Mouse (Mus musculus): ENCODE results near the gene Csnk2a1. TPM values are rescaled to one million over a fixed set of nuclear protein-coding genes. Genes with fewer than 3 reads are reported as not detected.

The Csnk2a1 gene
- total and polyA plus RNA-seq, 3 experiments = 16.4 to 190 (median 187) TPM

DNA sequence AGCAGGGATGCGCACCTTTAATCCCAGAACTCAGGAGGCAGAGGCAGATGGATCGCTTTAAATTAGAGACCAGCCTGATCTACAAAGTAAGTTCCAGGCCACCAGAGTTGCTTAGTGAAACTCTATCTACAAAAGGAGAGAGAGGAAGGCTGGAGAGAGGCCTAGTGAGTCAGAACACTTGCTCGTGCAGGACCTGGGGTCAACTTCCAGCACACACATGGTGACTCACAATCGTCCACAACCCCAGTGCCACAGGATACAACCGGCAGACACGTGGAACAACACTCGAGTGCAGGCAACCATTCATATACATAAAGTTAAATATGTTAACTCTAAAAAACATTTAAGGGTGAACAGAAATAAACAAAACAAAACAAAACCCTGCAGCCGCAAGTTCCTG is 100.0 kb downstream of the Csnk2a1 start:
- DNase-seq (ENCODE audit: low spot score) (no peak), ATAC-seq (ENCODE audit: extremely low read depth, insufficient number of reproducible peaks, low FRiP score, poor library complexity, severe bottlenecking) (no peak)
- H3K27me3 ChIP-seq (ENCODE audit: insufficient read depth, low read length) = no peaks in the 10 kb centered on the region
- TF ChIP-seq GATA1 (IDR thresholded peaks at IDR 0.05; ENCODE audit: borderline replicate concordance, low read length) (no peak), CTCF (IDR thresholded peaks at IDR 0.05; ENCODE audit: low read depth, low read length) (no peak), TAL1 (conservative IDR thresholded peaks at IDR 0.05; ENCODE audit: low read depth, low read length) (no peak), POLR2AphosphoS5 (IDR thresholded peaks at IDR 0.05; ENCODE audit: insufficient replicate concordance, low read depth, low read length) (no peak), GATA2 (IDR thresholded peaks at IDR 0.05; ENCODE audit: borderline replicate concordance, low read depth, low read length) (no peak)
- peaks cover 94% of the 10 kb centered on the region for H3K36me3 ChIP-seq (replicated peaks)
- H3K9me3 ChIP-seq (replicated peaks) = no peaks in the 10 kb centered on the region
- H3K4me1 ChIP-seq (ENCODE audit: insufficient read depth, low read depth, low read length) = peaks cover 67% of the 10 kb centered on the region
- no peak overlapping the region for H3K4me3 ChIP-seq (ENCODE audit: low read depth, low read length)

DNA sequence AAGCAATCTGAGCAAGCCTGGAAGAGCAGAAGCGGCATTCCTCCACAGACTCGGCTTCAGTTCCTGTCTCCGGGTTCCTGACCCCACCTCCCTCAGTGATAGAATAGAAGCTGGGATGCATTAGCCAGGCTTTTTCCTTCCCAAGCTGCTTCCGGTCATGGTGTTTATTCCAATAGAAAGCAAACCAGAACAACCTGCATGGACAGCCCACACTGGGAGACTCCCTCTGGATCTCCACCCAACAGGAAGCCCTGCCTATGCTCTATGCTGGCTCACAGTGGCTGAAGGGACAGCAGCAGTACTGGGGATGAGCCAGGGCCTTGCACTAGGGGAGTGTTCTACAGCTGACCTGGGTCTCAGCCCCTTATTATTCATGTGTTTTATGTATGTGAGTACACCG is 101.3 kb downstream of the Csnk2a1 start:
- no peaks in the 10 kb centered on the region for H3K27me3 ChIP-seq (ENCODE audit: insufficient read depth, low read length)
- DNase-seq (ENCODE audit: low spot score) (no peak), ATAC-seq (ENCODE audit: extremely low read depth, insufficient number of reproducible peaks, low FRiP score, poor library complexity, severe bottlenecking) (no peak)
- no peaks in the 10 kb centered on the region for H3K9me3 ChIP-seq (replicated peaks)
- H3K36me3 ChIP-seq (replicated peaks) = peaks cover 81% of the 10 kb centered on the region
- H3K4me3 ChIP-seq (ENCODE audit: low read depth, low read length) = no peak overlapping the region
- H3K4me1 ChIP-seq (ENCODE audit: insufficient read depth, low read depth, low read length) = peaks cover 66% of the 10 kb centered on the region
- TF ChIP-seq TAL1 (conservative IDR thresholded peaks at IDR 0.05; ENCODE audit: low read depth, low read length) (no peak), GATA1 (IDR thresholded peaks at IDR 0.05; ENCODE audit: borderline replicate concordance, low read length) (no peak), GATA2 (IDR thresholded peaks at IDR 0.05; ENCODE audit: borderline replicate concordance, low read depth, low read length) (no peak), CTCF (IDR thresholded peaks at IDR 0.05; ENCODE audit: low read depth, low read length) (no peak), POLR2AphosphoS5 (IDR thresholded peaks at IDR 0.05; ENCODE audit: insufficient replicate concordance, low read depth, low read length) (no peak)

DNA sequence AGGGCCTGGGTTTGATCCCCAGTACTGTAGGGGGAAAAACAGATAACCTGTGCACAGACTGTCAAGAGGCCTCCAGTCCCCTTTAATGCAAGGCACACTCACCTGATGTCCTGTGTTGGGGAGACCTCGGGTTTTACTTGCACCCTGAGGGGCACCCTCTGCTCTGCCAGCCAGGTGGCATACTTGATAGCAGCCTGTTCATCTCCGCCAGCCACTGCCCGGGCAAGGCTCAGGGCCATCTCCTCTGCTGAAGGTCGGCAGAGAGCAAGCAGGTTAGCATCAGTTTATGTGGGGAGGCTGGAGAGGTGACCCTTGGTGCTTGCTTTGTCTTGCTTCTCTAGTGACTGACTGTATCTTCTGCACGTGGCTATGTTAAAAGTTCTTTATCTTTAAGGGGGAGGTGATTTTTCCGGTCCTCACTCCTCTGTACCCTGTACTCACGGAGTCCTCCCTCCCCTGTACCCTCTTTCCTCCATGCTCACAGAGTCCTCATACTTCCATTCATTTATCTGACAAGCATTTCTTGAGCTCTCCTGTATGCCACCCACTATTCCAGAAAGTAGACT is 104.3 kb downstream of the Csnk2a1 start:
- no peaks in the 10 kb centered on the region for H3K27me3 ChIP-seq (ENCODE audit: insufficient read depth, low read length)
- no peak for TF ChIP-seq POLR2AphosphoS5 (IDR thresholded peaks at IDR 0.05; ENCODE audit: insufficient replicate concordance, low read depth, low read length)
- no peak for TF ChIP-seq CTCF (IDR thresholded peaks at IDR 0.05; ENCODE audit: low read depth, low read length)
- TF ChIP-seq GATA1 (IDR thresholded peaks at IDR 0.05; ENCODE audit: borderline replicate concordance, low read length) = no peak
- H3K9me3 ChIP-seq (replicated peaks) = no peaks in the 10 kb centered on the region
- DNase-seq (ENCODE audit: low spot score) (no peak), ATAC-seq (ENCODE audit: extremely low read depth, insufficient number of reproducible peaks, low FRiP score, poor library complexity, severe bottlenecking) (no peak)
- peaks cover 75% of the 10 kb centered on the region for H3K4me1 ChIP-seq (ENCODE audit: insufficient read depth, low read depth, low read length)
- H3K4me3 ChIP-seq (ENCODE audit: low read depth, low read length) = peak overlapping the region; percentile 91
- H3K36me3 ChIP-seq (replicated peaks) = peaks cover 53% of the 10 kb centered on the region

Other genes with a start within 250 kb of the Csnk2a1 start
- gene Fam110a, start 246.6 kb upstream of the Csnk2a1 start, total RNA-seq (2014; fragmentation: Nextera tagmentation) = 4.1 and 5.2 TPM in 2 replicates
- gene Fam110a, start 246.6 kb upstream of the Csnk2a1 start, total RNA-seq (2017) = 3.4 and 3.8 TPM in 2 replicates
- 24.7 and 30.5 TPM in 2 replicates for gene Fam110a, start 246.6 kb upstream of the Csnk2a1 start, polyA plus RNA-seq (2012)
- gene Slc52a3, start 230.3 kb upstream of the Csnk2a1 start, total RNA-seq (2014; fragmentation: Nextera tagmentation) = not detected in 2 replicates
- 0.05 TPM in 1 of 2 replicates, not detected in the other for gene Slc52a3, start 230.3 kb upstream of the Csnk2a1 start, total RNA-seq (2017)
- 0.02 TPM in 1 of 2 replicates, not detected in the other for gene Slc52a3, start 230.3 kb upstream of the Csnk2a1 start, polyA plus RNA-seq (2012)
- not detected in 2 replicates for gene Scrt2, start 145.3 kb upstream of the Csnk2a1 start, total RNA-seq (2014; fragmentation: Nextera tagmentation)
- 0.05 TPM in 1 of 2 replicates, not detected in the other for gene Scrt2, start 145.3 kb upstream of the Csnk2a1 start, total RNA-seq (2017)
- not detected in 2 replicates for gene Scrt2, start 145.3 kb upstream of the Csnk2a1 start, polyA plus RNA-seq (2012)
- 2.9 and 5.5 TPM in 2 replicates for gene Srxn1, start 121.3 kb upstream of the Csnk2a1 start, total RNA-seq (2014; fragmentation: Nextera tagmentation)
- gene Srxn1, start 121.3 kb upstream of the Csnk2a1 start, total RNA-seq (2017) = 17.8 and 21.0 TPM in 2 replicates
- gene Srxn1, start 121.3 kb upstream of the Csnk2a1 start, polyA plus RNA-seq (2012) = 2.5 and 4.0 TPM in 2 replicates
- gene Tcf15, start 83.3 kb upstream of the Csnk2a1 start, total RNA-seq (2014; fragmentation: Nextera tagmentation) = not detected in 2 replicates
- not detected in 2 replicates for gene Tcf15, start 83.3 kb upstream of the Csnk2a1 start, total RNA-seq (2017)
- gene Tcf15, start 83.3 kb upstream of the Csnk2a1 start, polyA plus RNA-seq (2012) = not detected in 2 replicates
- gene Tbc1d20, start 67.0 kb downstream of the Csnk2a1 start, total RNA-seq (2014; fragmentation: Nextera tagmentation) = 45.8 and 48.2 TPM in 2 replicates
- gene Tbc1d20, start 67.0 kb downstream of the Csnk2a1 start, total RNA-seq (2017) = 35.8 and 91.8 TPM in 2 replicates
- gene Tbc1d20, start 67.0 kb downstream of the Csnk2a1 start, polyA plus RNA-seq (2012) = 13.8 and 15.7 TPM in 2 replicates
- 123 and 156 TPM in 2 replicates for gene Rbck1, start 105.8 kb downstream of the Csnk2a1 start, total RNA-seq (2014; fragmentation: Nextera tagmentation)
- 59.9 and 71.3 TPM in 2 replicates for gene Rbck1, start 105.8 kb downstream of the Csnk2a1 start, total RNA-seq (2017)
- 232 and 262 TPM in 2 replicates for gene Rbck1, start 105.8 kb downstream of the Csnk2a1 start, polyA plus RNA-seq (2012)
- 24.5 and 25.0 TPM in 2 replicates for gene Trib3, start 117.2 kb downstream of the Csnk2a1 start, total RNA-seq (2014; fragmentation: Nextera tagmentation)
- gene Trib3, start 117.2 kb downstream of the Csnk2a1 start, total RNA-seq (2017) = 1.9 and 2.1 TPM in 2 replicates
- gene Trib3, start 117.2 kb downstream of the Csnk2a1 start, polyA plus RNA-seq (2012) = 17.8 and 24.9 TPM in 2 replicates
- gene Nrsn2, start 149.8 kb downstream of the Csnk2a1 start, total RNA-seq (2014; fragmentation: Nextera tagmentation) = not detected in 2 replicates
- gene Nrsn2, start 149.8 kb downstream of the Csnk2a1 start, total RNA-seq (2017) = 0.17 TPM in 1 of 2 replicates, not detected in the other
- not detected in 2 replicates for gene Nrsn2, start 149.8 kb downstream of the Csnk2a1 start, polyA plus RNA-seq (2012)
- gene Sox12, start 171.2 kb downstream of the Csnk2a1 start, total RNA-seq (2014; fragmentation: Nextera tagmentation) = 29.4 and 34.4 TPM in 2 replicates
- gene Sox12, start 171.2 kb downstream of the Csnk2a1 start, total RNA-seq (2017) = 0.98 and 1.7 TPM in 2 replicates
- gene Sox12, start 171.2 kb downstream of the Csnk2a1 start, polyA plus RNA-seq (2012) = 60.0 and 62.8 TPM in 2 replicates
- gene Zcchc3, start 188.2 kb downstream of the Csnk2a1 start, total RNA-seq (2014; fragmentation: Nextera tagmentation) = 21.1 and 23.7 TPM in 2 replicates
- 12.4 and 12.9 TPM in 2 replicates for gene Zcchc3, start 188.2 kb downstream of the Csnk2a1 start, total RNA-seq (2017)
- gene Zcchc3, start 188.2 kb downstream of the Csnk2a1 start, polyA plus RNA-seq (2012) = 21.8 and 22.8 TPM in 2 replicates
- 2.1 and 3.8 TPM in 2 replicates for gene 6820408C15Rik, start 188.7 kb downstream of the Csnk2a1 start, total RNA-seq (2014; fragmentation: Nextera tagmentation)
- gene 6820408C15Rik, start 188.7 kb downstream of the Csnk2a1 start, total RNA-seq (2017) = 0.49 and 0.64 TPM in 2 replicates
- 0.17 and 0.18 TPM in 2 replicates for gene 6820408C15Rik, start 188.7 kb downstream of the Csnk2a1 start, polyA plus RNA-seq (2012)
- gene Defb23, start 237.8 kb downstream of the Csnk2a1 start, total RNA-seq (2014; fragmentation: Nextera tagmentation) = not detected in 2 replicates
- gene Defb23, start 237.8 kb downstream of the Csnk2a1 start, total RNA-seq (2017) = 0.29 TPM in 1 of 2 replicates, not detected in the other
- gene Defb23, start 237.8 kb downstream of the Csnk2a1 start, polyA plus RNA-seq (2012) = not detected in 2 replicates